Mouse (Mus musculus) MEL (cell line): ENCODE results near the gene Wrap73.

Experiments
- CHD2 ChIP-seq: IDR thresholded peaks from 2 replicates; pipeline ENCODE4 v1.6.1; 2011; ENCODE audit warnings: low read length, improper control_type of control experiment
- ELF1 ChIP-seq: IDR thresholded peaks from 2 replicates; pipeline ENCODE4 v1.6.1; 2014; ENCODE audit warnings: low read depth, mild to moderate bottlenecking, inconsistent platforms, low read length, improper control_type of control experiment, moderate library complexity
- EP300 ChIP-seq, 2 experiments: IDR thresholded peaks; 2 replicates each; pipeline ENCODE4 v1.6.1; 2011; ENCODE audit warnings: improper control_type of control experiment in 2 of 2, low read length in 2 of 2, low read depth in 1 of 2, mild to moderate bottlenecking in 1 of 2
- MEF2A ChIP-seq: IDR thresholded peaks from 2 replicates; pipeline ENCODE4 v1.6.1; 2014; ENCODE audit warnings: low read depth, mild to moderate bottlenecking, inconsistent platforms, low read length, improper control_type of control experiment; ENCODE audit not compliant: poor library complexity, insufficient replicate concordance, severe bottlenecking; ENCODE audit errors: extremely low read depth
- POLR2A ChIP-seq, 2 experiments: IDR thresholded peaks; 2 replicates each; pipeline ENCODE4 v1.6.1; 2011 to 2012; ENCODE audit warnings: low read length in 2 of 2, mild to moderate bottlenecking in 2 of 2, control low read depth in 1 of 2, improper control_type of control experiment in 1 of 2, low read depth in 1 of 2, moderate library complexity in 1 of 2; ENCODE audit not compliant: control insufficient read depth in 1 of 2, insufficient read depth in 1 of 2, poor library complexity in 1 of 2
- TCF12 ChIP-seq: IDR thresholded peaks from 2 replicates; pipeline ENCODE4 v1.6.1; 2014; ENCODE audit warnings: low read depth, mild to moderate bottlenecking, inconsistent platforms, low read length, improper control_type of control experiment, moderate library complexity
- USF1 ChIP-seq: IDR thresholded peaks from 2 replicates; pipeline ENCODE4 v1.6.1; 2014; ENCODE audit warnings: low read depth, mild to moderate bottlenecking, inconsistent platforms, low read length, improper control_type of control experiment, moderate library complexity
- ZC3H11A ChIP-seq: IDR thresholded peaks from 2 replicates; pipeline ENCODE4 v1.6.1; 2012; ENCODE audit warnings: low read depth, mild to moderate bottlenecking, inconsistent platforms, low read length, improper control_type of control experiment

GRCm38 (mm10) chr4:154163296-154163695 lies 21.1 kb downstream of the Wrap73 start:
- TF ChIP-seq MEF2A (no peak), EP300 (IDR thresholded peaks at IDR 0.05; ENCODE audit: low read depth in 1 of 2, low read length in 2 of 2) (no peak), TCF12 (no peak), POLR2A (IDR thresholded peaks at IDR 0.05; ENCODE audit: control insufficient read depth in 1 of 2, insufficient read depth in 1 of 2, low read depth in 1 of 2, low read length in 2 of 2, poor library complexity in 1 of 2) (no peak), ZC3H11A (peak; percentile 20; the same call in 1 of the 2 replicates), CHD2 (no peak), ELF1 (no peak), USF1 (no peak)
